Mouse (Mus musculus) kidney, postnatal 36 days (tissue): ENCODE results near the gene Fig4.

Experiments
- DNase-seq, 2 experiments: peaks; one replicate each; pipeline ENCODE4 v3.0.0; 2021 to 2022; ENCODE audit warnings: mixed read lengths in 2 of 2

Gene Fig4

DNA sequence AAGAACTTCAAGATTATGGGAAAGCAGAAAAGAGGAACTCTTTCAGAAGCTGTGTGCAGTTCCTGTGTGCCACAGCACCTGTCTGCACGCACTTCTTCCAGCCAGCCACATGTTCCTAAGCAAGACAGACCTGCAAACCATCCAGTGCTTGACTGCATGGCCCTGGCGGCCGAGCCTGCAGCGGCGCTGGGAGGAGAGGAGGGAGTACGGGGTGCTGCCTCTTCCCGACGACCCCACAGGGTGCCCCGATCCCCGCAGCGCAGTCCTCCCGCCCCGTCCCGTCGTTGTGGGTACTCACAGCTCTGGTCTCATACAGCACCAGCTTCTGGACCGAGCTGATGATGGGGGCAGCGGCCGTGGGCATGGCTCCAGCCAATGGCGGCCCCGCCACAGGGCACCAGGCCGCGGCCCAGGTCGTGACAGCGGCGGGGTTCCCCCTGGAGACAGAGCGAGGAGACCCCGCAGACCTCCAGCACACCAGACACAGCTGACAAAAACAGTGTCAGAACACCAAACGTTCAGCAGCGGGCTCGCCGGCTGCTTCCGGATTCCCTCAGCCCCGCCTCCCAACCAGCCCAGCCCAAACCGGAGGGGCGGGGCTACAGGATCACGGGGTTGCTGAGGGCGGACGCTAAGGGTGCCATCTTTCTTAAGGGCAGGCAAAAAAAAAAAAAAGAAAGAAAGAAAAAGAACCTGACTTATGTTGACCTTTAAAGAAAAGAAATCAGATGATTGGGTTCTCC lies at the start of gene Fig4:
TSS of gene Fig4 (minus strand) at position 572 of the 743 bp plus-strand sequence.
- peak; percentile 89 to 95 for DNase-seq

- no peak for DNase-seq
Measured at GRCm38 (mm10) chr10:41341346-41341745, 38.3 kb upstream of the Fig4 start.

GRCm38 (mm10) chr10:41332533-41333043 lies 29.5 kb upstream of the Fig4 start:
- no peak for DNase-seq

GRCm38 (mm10) chr10:41315866-41316265 lies 12.8 kb upstream of the Fig4 start:
- DNase-seq: no peak

DNA sequence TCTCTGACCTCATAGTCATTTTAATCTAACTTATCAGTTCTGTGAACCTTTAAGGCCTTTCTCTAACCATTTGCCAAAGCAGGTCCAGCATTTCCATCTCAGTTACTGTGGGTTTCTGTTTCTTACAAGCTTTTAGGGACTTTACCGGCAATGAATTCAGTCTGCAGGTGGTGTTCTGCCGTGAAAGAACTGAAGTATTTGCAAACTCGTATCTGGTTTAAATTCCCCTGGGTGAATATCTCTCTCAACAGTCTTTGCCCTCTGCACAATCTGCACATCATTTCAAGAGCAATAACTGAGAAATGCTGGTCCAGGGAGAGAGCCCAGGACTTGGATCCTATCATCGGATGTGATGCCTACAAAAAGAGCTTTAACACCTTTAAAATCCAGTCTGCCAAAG lies 5.1 kb upstream of the Fig4 start:
- no peak for DNase-seq

DNA sequence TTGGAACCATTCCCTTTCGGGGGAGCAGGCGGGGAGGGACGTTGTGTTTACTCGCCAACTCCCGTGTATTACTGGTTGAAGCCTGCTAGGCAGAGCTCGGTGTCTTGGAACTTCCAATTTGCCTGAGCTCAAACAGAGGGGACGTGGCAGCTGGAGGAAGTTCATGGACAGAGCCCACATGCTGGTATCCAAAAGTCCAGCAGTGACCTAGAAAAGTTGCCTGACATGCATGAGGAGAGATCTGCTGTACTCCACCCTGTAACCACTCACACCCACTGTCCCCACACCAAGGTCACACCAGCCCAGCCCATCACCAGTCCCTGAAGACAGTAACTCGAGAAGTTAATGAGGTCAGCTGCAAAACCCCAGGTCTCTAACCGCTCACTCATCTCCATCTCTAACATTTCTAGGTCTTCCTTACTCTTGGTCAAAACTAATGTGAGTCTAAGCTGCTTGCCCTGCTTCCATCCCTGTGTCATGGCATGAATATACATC lies 1.9 kb upstream of the Fig4 start:
- DNase-seq: no peak

DNA sequence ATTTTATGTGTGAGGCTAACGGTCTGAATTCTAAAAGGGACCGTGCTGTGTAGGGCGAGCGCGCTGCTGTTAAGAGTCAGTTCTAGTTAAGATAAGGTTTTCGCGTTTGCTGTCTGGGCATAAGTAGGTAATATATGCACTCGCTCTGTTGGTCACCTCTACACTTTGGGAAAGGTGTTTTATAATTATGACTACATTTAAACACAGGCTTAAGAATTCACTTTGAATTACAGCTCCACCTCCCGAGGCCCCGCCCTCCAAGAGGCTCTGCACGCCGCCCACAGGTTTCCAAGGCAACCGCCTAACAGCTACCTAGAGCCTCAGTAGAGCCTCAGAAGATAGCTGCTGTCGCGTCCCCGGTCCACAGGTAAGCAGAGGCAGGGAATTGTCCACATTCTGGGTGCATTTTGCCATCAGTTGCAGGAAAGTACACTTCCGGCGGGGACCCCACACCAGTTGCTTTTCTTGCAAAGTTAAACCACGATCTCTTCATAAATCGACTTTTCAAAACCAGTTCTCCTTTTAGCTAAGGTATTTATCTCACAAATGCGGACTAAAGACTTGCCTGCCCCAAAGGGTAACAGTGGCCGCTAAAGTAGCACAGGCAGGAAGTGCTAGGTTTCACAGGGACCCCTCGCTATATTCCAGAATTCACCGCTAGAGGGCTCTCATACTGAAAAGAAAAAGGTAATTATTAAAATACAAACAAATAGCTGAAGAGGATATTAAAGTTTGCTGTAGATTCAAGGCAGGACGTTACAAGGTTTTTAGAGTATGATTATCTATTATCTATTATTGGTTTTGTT lies 782 bp upstream of the Fig4 start, which contains the start of gene Ak9:
TSS of gene Ak9 (plus strand) at position 342 of the 806 bp plus-strand sequence.
- peak; percentile 95 to 96 for DNase-seq

GRCm38 (mm10) chr10:41300161-41300560 lies 2.9 kb downstream of the Fig4 start:
- DNase-seq: no peak

DNA sequence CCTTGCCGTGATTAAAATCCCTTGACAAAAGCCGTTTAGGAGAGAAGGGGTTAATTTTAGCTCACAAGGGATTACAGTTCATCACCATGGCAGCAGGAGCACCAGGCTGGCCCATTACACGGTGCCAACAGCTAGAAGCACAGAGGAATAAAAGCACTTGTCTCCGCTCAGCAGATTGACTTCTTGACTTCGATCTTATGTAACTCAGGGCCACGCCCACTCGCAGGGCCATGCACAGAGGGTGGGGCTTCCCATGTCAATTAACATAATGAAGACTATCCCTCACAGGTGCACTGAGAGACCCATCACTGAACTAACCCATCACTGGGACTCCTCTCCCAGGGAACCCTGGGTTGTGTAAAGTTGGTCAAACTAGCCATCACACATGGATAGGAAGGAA lies 7.9 kb downstream of the Fig4 start:
- peak; percentile 37 to 62 for DNase-seq

GRCm38 (mm10) chr10:41294734-41295133 lies 8.3 kb downstream of the Fig4 start:
- DNase-seq: no peak

GRCm38 (mm10) chr10:41293019-41293418 lies 10.0 kb downstream of the Fig4 start:
- peak; percentile 6 to 15 for DNase-seq

DNA sequence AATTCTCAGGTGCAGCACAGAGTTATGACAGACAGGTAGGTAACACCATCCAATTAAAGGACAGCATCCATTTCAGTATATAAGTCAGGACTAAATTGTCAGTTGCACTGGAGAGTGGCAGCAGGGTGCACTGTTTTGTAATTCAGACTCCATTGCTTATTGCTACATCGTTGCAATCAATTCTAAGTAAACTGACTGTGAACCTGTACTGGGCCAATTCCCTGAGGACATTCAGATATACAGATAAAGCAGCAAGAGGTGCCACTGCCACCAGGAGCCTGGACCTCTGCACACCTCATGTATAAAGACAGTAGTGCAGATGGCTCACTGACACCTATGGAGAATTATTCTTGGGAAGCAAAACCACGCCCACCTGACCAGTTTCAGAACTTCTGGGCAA lies 12.0 kb downstream of the Fig4 start:
- no peak for DNase-seq

DNA sequence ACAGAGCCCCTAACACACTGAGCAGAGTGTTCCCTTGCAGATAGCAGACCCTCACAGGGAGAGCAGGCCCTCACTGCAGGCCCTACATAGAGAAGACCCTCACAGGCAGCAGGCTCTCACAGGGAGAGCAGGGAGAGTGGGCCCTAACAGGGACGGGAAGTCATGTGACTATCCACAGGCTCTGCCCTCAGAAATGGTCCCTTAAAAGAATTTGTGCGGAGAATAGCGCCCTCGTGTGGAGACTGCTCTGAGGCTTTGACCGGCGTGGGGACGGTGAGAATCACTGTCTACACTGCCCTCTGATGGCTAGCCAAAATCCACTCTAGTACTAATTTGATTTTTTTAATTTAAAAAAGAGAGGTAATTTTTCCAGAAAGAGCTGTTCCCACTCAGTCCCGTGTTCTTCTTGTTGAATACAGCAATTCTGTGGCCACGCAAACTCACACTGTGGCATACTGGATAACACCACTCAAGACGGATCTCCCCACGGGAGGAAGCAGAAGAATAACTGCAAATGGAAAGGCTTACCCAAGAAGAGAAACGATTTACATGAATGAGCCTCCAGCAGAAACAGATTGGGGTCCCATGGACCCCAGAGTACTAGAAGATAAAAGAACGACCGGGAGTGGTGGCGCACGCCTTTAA lies 14.2 kb downstream of the Fig4 start:
- DNase-seq: peak; percentile 72 to 89

- no peak for DNase-seq
Measured at GRCm38 (mm10) chr10:41288074-41288473, 15.0 kb downstream of the Fig4 start.

DNA sequence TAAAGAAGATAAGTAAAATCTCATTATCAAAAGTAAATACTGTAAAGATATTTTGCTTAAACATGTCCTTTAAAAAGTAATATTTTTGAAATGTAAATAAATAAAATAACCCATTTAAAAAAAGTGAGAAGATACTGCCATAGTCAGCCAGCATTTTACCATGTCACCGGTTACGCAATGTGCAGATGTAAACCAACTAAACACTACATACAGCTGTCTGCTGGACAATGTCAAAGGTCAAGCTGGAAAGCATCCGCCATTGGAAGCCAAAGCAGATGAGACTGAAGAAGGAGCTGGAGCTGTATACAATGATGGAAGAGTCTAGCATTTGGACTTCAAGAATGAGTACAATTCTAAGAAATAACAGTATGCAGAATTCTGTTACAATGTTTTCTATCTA lies 15.4 kb downstream of the Fig4 start:
- no peak for DNase-seq

GRCm38 (mm10) chr10:41282086-41282485 lies 21.0 kb downstream of the Fig4 start:
- DNase-seq: no peak

GRCm38 (mm10) chr10:41280796-41281195 lies 22.3 kb downstream of the Fig4 start:
- no peak for DNase-seq

DNA sequence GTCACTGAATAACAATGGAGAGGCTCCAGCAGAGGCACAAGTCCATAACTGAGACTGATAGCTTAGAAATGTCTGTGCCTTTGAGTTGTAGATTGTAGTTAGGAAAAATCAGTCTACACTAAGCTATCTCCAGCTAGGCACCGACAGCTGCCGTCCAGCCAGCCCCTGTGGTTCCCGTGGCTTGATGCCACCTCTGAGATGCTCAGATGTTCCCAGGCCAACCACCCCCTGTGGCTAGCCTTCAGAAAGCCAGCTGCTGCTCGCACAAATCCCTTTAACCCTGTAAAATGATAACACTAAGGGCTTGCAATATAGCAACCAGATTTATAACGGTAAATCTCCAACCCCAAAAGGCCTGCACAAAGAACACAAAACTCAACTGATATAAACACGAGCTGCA lies 22.9 kb downstream of the Fig4 start:
- no peak for DNase-seq

- DNase-seq: no peak
Measured at GRCm38 (mm10) chr10:41278808-41279207, 24.3 kb downstream of the Fig4 start.

- DNase-seq: no peak
Measured at GRCm38 (mm10) chr10:41274871-41275270, 28.2 kb downstream of the Fig4 start.

DNA sequence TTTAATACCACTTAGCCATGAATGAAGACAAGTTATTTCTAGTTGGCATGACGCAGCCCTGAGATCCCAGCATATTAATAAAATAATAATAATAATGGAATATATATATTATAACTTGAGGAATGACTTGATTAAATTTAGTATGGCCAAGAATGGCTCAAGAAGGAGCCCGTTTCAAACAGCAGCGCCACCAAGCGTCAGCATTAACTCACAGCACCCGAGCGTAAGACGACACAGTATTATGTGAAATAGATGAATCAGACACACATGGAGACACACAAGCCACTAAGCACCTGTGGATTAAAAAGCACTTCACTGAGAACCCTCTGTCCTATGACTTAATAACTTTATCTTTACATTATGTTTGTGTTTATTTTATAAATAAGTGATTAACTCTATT lies 31.2 kb downstream of the Fig4 start:
- peak in 1 of 2 experiments; percentile 54 for DNase-seq

- DNase-seq: no peak
Measured at GRCm38 (mm10) chr10:41261889-41262288, 41.2 kb downstream of the Fig4 start.

DNA sequence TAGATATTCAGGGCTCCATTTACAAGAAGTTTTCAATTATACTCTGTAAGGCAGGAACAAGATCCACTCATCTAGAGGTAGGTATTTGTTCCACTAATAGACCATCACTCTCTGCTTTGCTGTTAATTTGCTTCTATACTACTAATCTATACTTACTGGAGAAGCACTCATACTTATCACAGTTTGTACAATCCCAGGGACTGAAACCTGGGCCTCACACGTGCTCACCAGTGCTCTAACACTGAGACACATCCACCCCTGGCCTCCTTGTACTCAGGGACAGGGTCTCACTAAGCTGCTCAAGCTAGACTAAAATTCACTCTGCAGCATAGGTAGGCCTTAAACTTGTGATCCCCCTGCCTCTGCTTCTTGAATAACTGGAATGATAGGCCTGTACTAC lies 41.8 kb downstream of the Fig4 start:
- DNase-seq: no peak
